Comparison of ENCODE assay signal across 24 mouse cellular contexts in genomic region chr7:90231431-90231830, GRCm38 (mm10). TPM values are rescaled to one million over a fixed set of nuclear protein-coding genes. Genes with fewer than 3 reads are reported as not detected.
A peak's percentile ranks its signal among the peaks of the same experiment; 100 is the strongest.
DNase-seq lines count a peak whose midpoint lies in the region; ATAC-seq and TF ChIP-seq lines count a peak whose summit lies in the region.
"Had no signal": no experiment of that assay in that cellular context is flagged by ENCODE, and none has a peak within 500 bp of the region (broad histone marks: within the 10 kb centered on the region; RNA-seq: fewer than 3 reads in every experiment).

No protein-coding gene starts in this region.

- no peak overlapping the region for H3K4me2 ChIP-seq in embryonic facial prominence, embryonic 14.5 days (ENCODE audit: low read depth, low read length)
- peak overlapping the region; percentile 65 for H3K4me2 ChIP-seq in myocyte (ENCODE audit: low read depth)
- no peak overlapping the region for H3K4me2 ChIP-seq in hindbrain, postnatal 0 days (ENCODE audit: low read depth, low read length)
- no peak overlapping the region for H3K4me2 ChIP-seq in midbrain, embryonic 15.5 days
- H3K4me2 ChIP-seq: heart, embryonic 12.5 days; liver, embryonic 12.5 days; neural tube, embryonic 12.5 days had no signal

- no peak for TF ChIP-seq CTCF in lung, adult 2 months (IDR thresholded peaks at IDR 0.05; ENCODE audit: insufficient read depth, low read length)
- TF ChIP-seq CTCF in hindbrain, postnatal 0 days (IDR thresholded peaks at IDR 0.05; ENCODE audit: low read depth), result no peak

- H3K9me3 ChIP-seq in embryonic facial prominence, embryonic 14.5 days (ENCODE audit: control insufficient read depth, low read length), result no peaks in the 10 kb centered on the region
- H3K9me3 ChIP-seq in hindbrain, postnatal 0 days (ENCODE audit: low read length), result no peaks in the 10 kb centered on the region
- no peaks in the 10 kb centered on the region for H3K9me3 ChIP-seq in midbrain, embryonic 15.5 days
- H3K9me3 ChIP-seq: forebrain, embryonic 10.5 days; heart, embryonic 12.5 days; liver, embryonic 12.5 days; neural tube, embryonic 12.5 days had no signal

- H3K27me3 ChIP-seq in embryonic facial prominence, embryonic 14.5 days (replicated peaks; ENCODE audit: control insufficient read depth, insufficient read depth, low read length), result no peaks in the 10 kb centered on the region
- H3K27me3 ChIP-seq in myocyte (ENCODE audit: control insufficient read depth, insufficient read depth, insufficient read length), result no peaks in the 10 kb centered on the region
- no peaks in the 10 kb centered on the region for H3K27me3 ChIP-seq in hindbrain, postnatal 0 days (ENCODE audit: insufficient read depth, low read length)
- no peaks in the 10 kb centered on the region for H3K27me3 ChIP-seq in midbrain, embryonic 15.5 days (replicated peaks)
- H3K27me3 ChIP-seq: heart, embryonic 12.5 days; liver, embryonic 12.5 days; neural tube, embryonic 12.5 days had no signal

- H3K9ac ChIP-seq in embryonic facial prominence, embryonic 14.5 days (ENCODE audit: low read depth, low read length), result no peak overlapping the region
- H3K9ac ChIP-seq in hindbrain, postnatal 0 days (replicated peaks; ENCODE audit: low read length), result no peak overlapping the region
- no peak overlapping the region for H3K9ac ChIP-seq in midbrain, embryonic 15.5 days
- H3K9ac ChIP-seq: heart, embryonic 12.5 days; liver, embryonic 12.5 days; neural tube, embryonic 12.5 days had no signal

- no peaks in the 10 kb centered on the region for H3K79me2 ChIP-seq in myocyte (ENCODE audit: control insufficient read depth, insufficient read depth)

- peak; percentile 51; the same call in 1 of the 2 replicates for ATAC-seq in embryonic facial prominence, embryonic 14.5 days (ENCODE audit: low read depth)
- ATAC-seq in hindbrain, postnatal 0 days, result no peak
- no peak for ATAC-seq in midbrain, embryonic 15.5 days (replicated peaks)
- ATAC-seq: liver, embryonic 12.5 days; midbrain, embryonic 16.5 days had no signal

- H3K4me1 ChIP-seq in embryonic facial prominence, embryonic 14.5 days (ENCODE audit: control insufficient read depth, insufficient read depth, low read length), result no peaks in the 10 kb centered on the region
- no peaks in the 10 kb centered on the region for H3K4me1 ChIP-seq in lung, adult 2 months (ENCODE audit: control insufficient read depth, insufficient read depth, low read length)
- H3K4me1 ChIP-seq in hindbrain, postnatal 0 days (ENCODE audit: insufficient read depth, low read length), result no peaks in the 10 kb centered on the region
- no peaks in the 10 kb centered on the region for H3K4me1 ChIP-seq in midbrain, embryonic 15.5 days
- H3K4me1 ChIP-seq: heart, embryonic 12.5 days; liver, embryonic 12.5 days; neural tube, embryonic 12.5 days had no signal

- 58% methylated on average over 9 of the region's 9 CpGs for WGBS in embryonic facial prominence, embryonic 14.5 days
- WGBS in lung, adult 2 months, result 51% methylated on average over 9 of the region's 9 CpGs
- 79% methylated on average over 9 of the region's 9 CpGs for WGBS in hindbrain, postnatal 0 days
- 84% methylated on average over 9 of the region's 9 CpGs for WGBS in midbrain, embryonic 15.5 days

- no peak overlapping the region for H3K4me3 ChIP-seq in embryonic facial prominence, embryonic 14.5 days (ENCODE audit: low read depth, low read length)
- no peak overlapping the region for H3K4me3 ChIP-seq in lung, adult 2 months (replicated peaks; ENCODE audit: extremely low read depth, low read depth, low read length)
- H3K4me3 ChIP-seq in myocyte, result no peak overlapping the region
- H3K4me3 ChIP-seq in hindbrain, postnatal 0 days (ENCODE audit: low read length), result no peak overlapping the region
- H3K4me3 ChIP-seq in midbrain, embryonic 15.5 days, result no peak overlapping the region
- H3K4me3 ChIP-seq: forebrain, embryonic 10.5 days; heart, embryonic 12.5 days; liver, embryonic 12.5 days; neural tube, embryonic 12.5 days had no signal

- no peak for TF ChIP-seq POLR2A in lung, adult 2 months (IDR thresholded peaks at IDR 0.05; ENCODE audit: borderline replicate concordance, extremely low read depth, low read depth, low read length)
- TF ChIP-seq POLR2A in myocyte (IDR thresholded peaks at IDR 0.05; ENCODE audit: insufficient read length, low read depth), result no peak

- no peak overlapping the region for H3ac ChIP-seq in myocyte (ENCODE audit: control insufficient read depth, insufficient read length)

- no peaks in the 10 kb centered on the region for H3K36me3 ChIP-seq in embryonic facial prominence, embryonic 14.5 days (ENCODE audit: control insufficient read depth, insufficient read depth, low read length)
- H3K36me3 ChIP-seq in myocyte (ENCODE audit: control insufficient read depth, insufficient read depth), result no peaks in the 10 kb centered on the region
- H3K36me3 ChIP-seq in hindbrain, postnatal 0 days (ENCODE audit: insufficient read depth, low read length), result no peaks in the 10 kb centered on the region
- H3K36me3 ChIP-seq in midbrain, embryonic 15.5 days (replicated peaks), result no peaks in the 10 kb centered on the region
- H3K36me3 ChIP-seq: forebrain, embryonic 10.5 days; heart, embryonic 12.5 days; liver, embryonic 12.5 days; neural tube, embryonic 12.5 days had no signal

- intact Hi-C loops in heart, postnatal 10 days (cut with DNase I), result loop anchor here (2.0 kb wide), 1 partner anchor 33 kb away; the partner anchor contains the start of gene Ccdc83

- DNase-seq in heart, adult 11 months, result peak; percentile 89
- DNase-seq in heart, postnatal 10 days, result no peak
- DNase-seq in embryonic facial prominence, embryonic 14.5 days (ENCODE audit: low spot score), result peak; percentile 31
- DNase-seq in lung, adult 2 months, result peak; percentile 15
- DNase-seq in hindbrain, postnatal 0 days (ENCODE audit: low spot score), result no peak
- DNase-seq in layer of hippocampus, adult 9-11 months, result no peak
- DNase-seq: B cell, adult 2 months; cerebellum, postnatal 14 days; heart, postnatal 4 days had no signal

- H3K27ac ChIP-seq in embryonic facial prominence, embryonic 14.5 days (replicated peaks; ENCODE audit: low read depth, low read length), result no peak overlapping the region
- H3K27ac ChIP-seq in hindbrain, postnatal 0 days, result no peak overlapping the region
- H3K27ac ChIP-seq in midbrain, embryonic 15.5 days, result no peak overlapping the region
- H3K27ac ChIP-seq: forebrain, embryonic 10.5 days; liver, embryonic 12.5 days; neural tube, embryonic 12.5 days had no signal

TF ChIP-seq in myocyte, 11 proteins besides CTCF, POLR2A, EP300 and RAD21:
- TF ChIP-seq SRF (IDR thresholded peaks at IDR 0.05; ENCODE audit: control insufficient read depth, insufficient read length, low read depth) (no peak), MYOD1 (IDR thresholded peaks at IDR 0.05; ENCODE audit: control insufficient read depth in 1 of 3, insufficient read length in 2 of 3, low read depth in 2 of 3) (no peak), E2F4 (IDR thresholded peaks at IDR 0.05; ENCODE audit: insufficient read depth) (no peak), MAX (IDR thresholded peaks at IDR 0.05; ENCODE audit: low read depth) (no peak), MYOG (IDR thresholded peaks at IDR 0.05; ENCODE audit: control insufficient read depth in 1 of 3, insufficient read depth in 1 of 3, insufficient read length in 2 of 3, low read depth in 2 of 3) (no peak), TCF3 (IDR thresholded peaks at IDR 0.05; ENCODE audit: insufficient read length, low read depth) (no peak), USF1 (IDR thresholded peaks at IDR 0.05; ENCODE audit: low read depth) (no peak), POLR2AphosphoS2 (IDR thresholded peaks at IDR 0.05; ENCODE audit: insufficient read length, low read depth) (no peak), TCF12 (IDR thresholded peaks at IDR 0.05; ENCODE audit: insufficient read depth, poor library complexity, severe bottlenecking) (no peak)

RNA-seq across cellular contexts. Expression of gene Ccdc83, which starts 34.1 kb away (rescaled TPM):
- not detected for total RNA-seq in heart, postnatal 10 days (2021)
- 0.14 TPM in 1 of 2 replicates, not detected in the other for polyA plus RNA-seq in embryonic facial prominence, embryonic 14.5 days (2014; fragmentation: Nextera tagmentation; extraction: Ambion mirVana)
- 0.13 TPM in 1 of 2 replicates, not detected in the other for polyA plus RNA-seq in lung, adult 2 months (2012; rRNA removed)
- 0.10 TPM for polyA plus RNA-seq in myocyte (2012; fragmentation: generic; extraction: Trizol)
- total RNA-seq in hindbrain, postnatal 0 days (2014; rRNA removed), result not detected in 2 replicates
- polyA plus RNA-seq in hindbrain, postnatal 0 days (2015; fragmentation: Nextera tagmentation; extraction: Ambion mirVana), result not detected in 2 replicates
- not detected in 2 replicates for polyA plus RNA-seq in midbrain, embryonic 15.5 days (2015; fragmentation: Nextera tagmentation; extraction: Ambion mirVana)
- total RNA-seq: adrenal gland, postnatal 4 days; gastrocnemius, adult 8-10 months; heart, postnatal 4 days; layer of hippocampus, adult 18-20 months; left cerebral cortex, postnatal 10 days; megakaryocyte progenitor cell, adult 5-6 weeks had no signal
- polyA plus RNA-seq: embryonic facial prominence, embryonic 11.5 days; forebrain, embryonic 10.5 days; heart, embryonic 12.5 days; kidney, embryonic 14.5 days; liver, embryonic 12.5 days; midbrain, embryonic 16.5 days; neural tube, embryonic 12.5 days; spleen, adult 2 months had no signal

Comparison
In these comparisons a context has a peak if more than half of its experiments do, and no peak if none do; other contexts are left out.
1. DNase-seq: peak in heart, adult 11 months (single experiment), embryonic facial prominence, embryonic 14.5 days (single experiment) and lung, adult 2 months (single experiment); none in heart, postnatal 10 days (0 of 2), hindbrain, postnatal 0 days (single experiment) and layer of hippocampus, adult 9-11 months (single experiment).